Mouse (Mus musculus) stomach, postnatal 0 days (tissue): ENCODE measurements around the gene Aar2. TPM values are rescaled to one million over a fixed set of nuclear protein-coding genes. Genes with fewer than 3 reads are reported as not detected.

Experiments used
- ATAC-seq: fragments of 200-750 bp; cut with Nextera tagmentation; 2 replicates; pipeline ENCODE4 v1.8.0; 2017; ENCODE audit not compliant: low FRiP score, low TSS enrichment
- DNase-seq: peaks from one replicate; pipeline ENCODE4 v3.0.0-alpha.2; 2016; ENCODE audit warnings: low spot score
- H3K27ac ChIP-seq: fragments of 300-500 bp; sonication (generic); replicated peaks from 2 replicates; pipeline ENCODE4 v1.5.1; 2014; ENCODE audit warnings: mild to moderate bottlenecking, control low read depth
- H3K27me3 ChIP-seq: fragments of 300-500 bp; sonication (generic); 2 replicates; pipeline ENCODE4 v1.6.1; 2014; ENCODE audit warnings: low read length; ENCODE audit not compliant: control insufficient read depth, insufficient read depth
- H3K36me3 ChIP-seq: fragments of 300-500 bp; sonication (generic); 2 replicates; pipeline ENCODE4 v1.6.1; 2014; ENCODE audit warnings: low read length, mixed read lengths; ENCODE audit not compliant: control insufficient read depth, insufficient read depth
- H3K4me1 ChIP-seq: fragments of 300-500 bp; sonication (generic); replicated peaks from 2 replicates; pipeline ENCODE4 v1.6.1; 2014; ENCODE audit warnings: antibody characterized with exemption; ENCODE audit not compliant: control insufficient read depth, insufficient read depth
- H3K4me2 ChIP-seq: fragments of 300-500 bp; sonication (generic); replicated peaks from 2 replicates; pipeline ENCODE4 v1.6.1; 2014; ENCODE audit warnings: low read depth, mild to moderate bottlenecking, control low read depth, moderate library complexity
- H3K4me3 ChIP-seq: fragments of 300-500 bp; sonication (generic); 2 replicates; pipeline ENCODE4 v1.5.1; 2014; ENCODE audit warnings: low read depth, low read length, control low read depth
- H3K9ac ChIP-seq: fragments of 300-500 bp; sonication (generic); 2 replicates; pipeline ENCODE4 v1.6.1; 2014; ENCODE audit warnings: mild to moderate bottlenecking, low read length, control low read depth, mixed read lengths
- H3K9me3 ChIP-seq: fragments of 300-500 bp; sonication (generic); 2 replicates; pipeline ENCODE4 v1.6.1; 2016; ENCODE audit warnings: low read length; ENCODE audit not compliant: control insufficient read depth
- CTCF ChIP-seq: IDR thresholded peaks from 2 replicates; pipeline ENCODE4 v1.5.1; 2016; ENCODE audit warnings: antibody characterized with exemption, low read depth, mild to moderate bottlenecking, moderate library complexity
- EP300 ChIP-seq: optimal IDR thresholded peaks from 2 replicates; pipeline ENCODE3; 2016; ENCODE audit warnings: antibody characterized with exemption
- WGBS: fragments of 180-500 bp; shearing (Covaris S2); extraction: QIAGEN DNeasy Blood & Tissue Kit; methylation state at CpG from one replicate; pipeline ENCODE4 v1.1.7; 2014; 5-methylcytosine and 5-hydroxymethylcytosine counted together
- polyA plus RNA-seq: library from polyadenylated mRNA; unstranded; fragments of >200 nt; fragmentation: Nextera tagmentation; extraction: Ambion mirVana; gene quantifications from 2 replicates; pipeline ENCODE4 v1.2.1, GENCODE M21; 2015

Aar2 gene
- polyA plus RNA-seq, 1 experiment from 2014 or later: 21.1 TPM

DNA sequence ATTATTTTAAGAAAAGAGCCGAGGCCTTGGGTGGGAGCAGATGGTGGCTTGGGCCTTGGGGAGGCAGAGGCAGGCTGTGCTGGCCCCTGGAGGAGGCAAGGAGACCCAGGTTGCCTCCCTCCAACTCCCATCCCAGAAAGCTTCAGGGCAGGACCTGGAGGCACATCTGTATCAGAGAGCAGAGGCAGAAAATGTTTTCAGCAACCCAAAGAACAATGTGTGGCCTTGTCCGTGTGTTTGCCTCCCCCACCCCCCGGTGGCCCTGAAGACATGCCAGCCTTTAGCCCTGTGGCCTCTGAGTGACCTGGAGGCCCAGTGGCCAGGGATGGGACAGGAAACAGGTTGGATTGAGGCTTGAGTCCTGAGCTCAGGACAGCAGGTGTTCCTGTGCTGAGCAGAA lies 57.8 kb downstream of the Aar2 start:
- TF ChIP-seq CTCF: no peak
- TF ChIP-seq EP300: no peak
- 39% methylated on average over 3 of the region's 3 CpGs for WGBS

GRCm38 (mm10) chr2:156605971-156606370 lies 58.6 kb downstream of the Aar2 start:
- Histone ChIP-seq H3K36me3 (no peaks in the 10 kb centered on the region), H3K27ac (no peak overlapping the region), H3K4me1 (no peaks in the 10 kb centered on the region), H3K4me2 (no peak overlapping the region), H3K27me3 (no peaks in the 10 kb centered on the region), H3K4me3 (no peak overlapping the region), H3K9me3 (no peaks in the 10 kb centered on the region), H3K9ac (no peak overlapping the region)
- TF ChIP-seq EP300 (no peak), CTCF (no peak)
- ATAC-seq: no peak
- no peak for DNase-seq
- WGBS: 62% methylated on average over 5 of the region's 5 CpGs

More for the DNA sequence above, 57.8 kb downstream of the Aar2 start:
- Histone ChIP-seq H3K27me3 (no peaks in the 10 kb centered on the region), H3K4me3 (no peak overlapping the region), H3K36me3 (no peaks in the 10 kb centered on the region), H3K27ac (no peak overlapping the region), H3K4me2 (no peak overlapping the region), H3K4me1 (no peaks in the 10 kb centered on the region), H3K9ac (no peak overlapping the region), H3K9me3 (no peaks in the 10 kb centered on the region)
- DNase-seq (no peak), ATAC-seq (no peak)

- WGBS: under 1% methylated on average over 37 of the region's 41 CpGs
- peak; percentile 31 for DNase-seq
- Histone ChIP-seq H3K4me1 (no peaks in the 10 kb centered on the region), H3K4me2 (peak overlapping the region; percentile 86), H3K36me3 (no peaks in the 10 kb centered on the region), H3K9ac (peak overlapping the region; percentile 61), H3K27me3 (no peaks in the 10 kb centered on the region; the same call in 1 of the 2 replicates), H3K4me3 (peak overlapping the region; percentile 54), H3K9me3 (no peaks in the 10 kb centered on the region), H3K27ac (no peak overlapping the region)
- no peak for ATAC-seq
- TF ChIP-seq EP300 (no peak), CTCF (peak; percentile 58)
These were observed 65.7 kb downstream of the Aar2 start for GRCm38 (mm10) chr2:156613081-156613540.

- peak; percentile 39; the same call in 1 of the 2 replicates for ATAC-seq
- Histone ChIP-seq H3K27me3 (no peaks in the 10 kb centered on the region; the same call in 1 of the 2 replicates), H3K27ac (no peak within 1 kb of the TSS), H3K4me1 (no peaks in the 10 kb centered on the region), H3K9ac (peak within 1 kb of the TSS; percentile 61), H3K36me3 (no peaks in the 10 kb centered on the region), H3K4me3 (peak within 1 kb of the TSS; percentile 54), H3K9me3 (no peaks in the 10 kb centered on the region), H3K4me2 (peak within 1 kb of the TSS; percentile 86)
- TF ChIP-seq CTCF (no peak), EP300 (no peak)
- DNase-seq: no peak
- WGBS: under 1% methylated on average over 48 of the region's 103 CpGs
These were observed 66.3 kb downstream of the Aar2 start, which contains the start of gene Dlgap4 for GRCm38 (mm10) chr2:156613541-156614257. Gene Dlgap4, plus strand, starts transcription at chr2:156613705.

DNA sequence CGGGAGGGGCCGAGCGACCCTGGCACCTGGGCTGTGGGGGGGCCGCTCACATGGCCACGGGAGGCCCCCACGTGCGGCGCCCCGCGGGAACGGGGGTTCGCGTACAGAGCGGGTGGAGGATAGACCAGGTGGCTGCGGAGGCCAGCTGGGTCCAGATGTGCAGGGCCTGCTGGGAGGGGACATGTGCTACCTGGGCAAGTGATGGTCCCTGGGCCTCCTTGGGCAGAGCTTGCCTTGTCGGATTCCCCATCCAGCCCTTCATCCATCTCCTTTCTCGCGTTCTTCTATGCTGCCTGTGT lies 66.8 kb downstream of the Aar2 start:
- Histone ChIP-seq H3K27ac (no peak overlapping the region), H3K36me3 (no peaks in the 10 kb centered on the region), H3K4me2 (peak overlapping the region; percentile 86), H3K4me3 (peak overlapping the region; percentile 54), H3K4me1 (no peaks in the 10 kb centered on the region), H3K27me3 (no peaks in the 10 kb centered on the region; the same call in 1 of the 2 replicates), H3K9ac (peak overlapping the region; percentile 61), H3K9me3 (no peaks in the 10 kb centered on the region)
- no peak for TF ChIP-seq CTCF
- TF ChIP-seq EP300: no peak
- ATAC-seq (0 out of 2 replicates have a peak, but pooled peaks have one; percentile 28), DNase-seq (no peak)
- under 1% methylated on average over 10 of the region's 18 CpGs for WGBS
